Mouse (Mus musculus): ENCODE data around the gene Tnni2.

DNA sequence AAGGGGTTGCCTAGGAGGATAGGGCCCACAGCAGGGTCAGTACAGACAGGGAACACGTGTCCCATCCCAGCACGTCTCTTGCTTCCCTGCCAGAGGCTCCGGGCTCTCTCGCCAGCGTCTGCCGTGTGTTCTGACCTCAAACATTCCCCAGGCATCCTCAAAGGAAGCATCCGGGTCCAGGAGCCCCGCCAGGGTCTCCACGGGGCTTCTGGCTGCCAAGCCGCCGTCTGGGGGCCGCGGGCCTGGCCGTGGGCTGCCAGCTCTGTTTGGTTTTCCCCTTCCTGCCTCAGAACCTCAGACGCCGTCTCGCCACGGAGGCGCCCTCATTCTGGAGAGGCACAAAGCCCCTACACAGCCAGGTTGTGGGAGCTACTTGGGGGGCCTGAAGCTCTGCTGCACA, 8.0 kb upstream of the Tnni2 start:
- no peak for TF ChIP-seq CTCF (IDR thresholded peaks at IDR 0.05; ENCODE audit: control insufficient read depth, insufficient read depth, low read length)
- no peak for TF ChIP-seq POLR2A (IDR thresholded peaks at IDR 0.05; ENCODE audit: borderline replicate concordance, control insufficient read depth, low read depth, low read length)
